8 mouse cellular contexts compared by ENCODE assay signal in genomic region chr11:90167771-90168170, GRCm38 (mm10). TPM values are rescaled to one million over a fixed set of nuclear protein-coding genes. Genes with fewer than 3 reads are reported as not detected.
DNase-seq lines count a peak whose midpoint lies in the region; ATAC-seq and TF ChIP-seq lines count a peak whose summit lies in the region.

No protein-coding gene starts in this region.

- DNase-seq in heart, adult 2 months, result peak; percentile 19 to 36
- no peak for DNase-seq in heart, postnatal 25 days (ENCODE audit: low spot score)
- peak; percentile 42 for DNase-seq in right cerebral cortex, postnatal 4 days
- no peak for DNase-seq in right cerebral cortex, adult 18-20 months
- DNase-seq in embryonic facial prominence, embryonic 11.5 days (ENCODE audit: low spot score), result peak; percentile 56
- no peak for DNase-seq in adrenal gland, adult 18-20 months (ENCODE audit: low spot score in 2 of 2)
- no peak for DNase-seq in layer of hippocampus, adult 18-20 months (ENCODE audit: low spot score in 2 of 2)

- no peak overlapping the region for H3K4me3 ChIP-seq in heart, adult 2 months
- no peak overlapping the region for H3K4me3 ChIP-seq in embryonic facial prominence, embryonic 11.5 days (ENCODE audit: low read depth, low read length)

- no peak overlapping the region for H3K9ac ChIP-seq in heart, adult 2 months (ENCODE audit: low read depth, low read length)
- H3K9ac ChIP-seq in embryonic facial prominence, embryonic 11.5 days (replicated peaks; ENCODE audit: low read length), result no peak overlapping the region

- no peaks in the 10 kb centered on the region for H3K36me3 ChIP-seq in heart, adult 2 months (ENCODE audit: control insufficient read depth, insufficient read depth, low read length)
- H3K36me3 ChIP-seq in embryonic facial prominence, embryonic 11.5 days (replicated peaks; ENCODE audit: control insufficient read depth, insufficient read depth, low read depth, low read length), result no peaks in the 10 kb centered on the region

- H3K4me2 ChIP-seq in embryonic facial prominence, embryonic 11.5 days (ENCODE audit: low read depth, low read length), result no peak overlapping the region

- intact Hi-C loops in heart, adult 2 months (cut with DNase I), result loop anchor here (5.0 kb wide), 2 partner anchors 35 to 65 kb away; no protein-coding TSS in a partner anchor
- intact Hi-C loops in heart, postnatal 25 days (cut with DNase I), result loop anchor here (2.0 to 5.0 kb wide), 2 partner anchors 60 to 129 kb away; no protein-coding TSS in a partner anchor

- WGBS in heart, adult 2 months, result 16% methylated on average over 6 of the region's 6 CpGs
- WGBS in embryonic facial prominence, embryonic 11.5 days, result 32% methylated on average over 6 of the region's 6 CpGs

- H3K9me3 ChIP-seq in embryonic facial prominence, embryonic 11.5 days (replicated peaks; ENCODE audit: control insufficient read depth, low read length), result no peaks in the 10 kb centered on the region

- peak; percentile 82 for TF ChIP-seq CTCF in heart, adult 2 months (IDR thresholded peaks at IDR 0.05)

- no peaks in the 10 kb centered on the region for H3K4me1 ChIP-seq in heart, adult 2 months (ENCODE audit: control insufficient read depth, insufficient read depth, low read length)
- no peaks in the 10 kb centered on the region for H3K4me1 ChIP-seq in embryonic facial prominence, embryonic 11.5 days (ENCODE audit: control insufficient read depth, insufficient read depth, low read length)

- ATAC-seq in embryonic facial prominence, embryonic 11.5 days (replicated peaks; ENCODE audit: insufficient number of reproducible peaks, low FRiP score, low TSS enrichment, low read depth), result no peak
- ATAC-seq in megakaryocyte-erythroid progenitor cell, adult 5-6 weeks (replicated peaks; ENCODE audit: low FRiP score, low TSS enrichment, poor library complexity, severe bottlenecking), result peak; percentile 41; the same call in 1 of the 2 replicates

- no peak for TF ChIP-seq EP300 in heart, adult 2 months (IDR thresholded peaks at IDR 0.05; ENCODE audit: insufficient read depth, low read depth, low read length)

- no peak overlapping the region; the same call in 1 of the 2 replicates for H3K27ac ChIP-seq in heart, adult 2 months
- no peak overlapping the region for H3K27ac ChIP-seq in embryonic facial prominence, embryonic 11.5 days (replicated peaks; ENCODE audit: low read depth, low read length)

- H3K79me2 ChIP-seq in heart, adult 2 months (replicated peaks; ENCODE audit: control insufficient read depth, insufficient read depth, low read length), result no peaks in the 10 kb centered on the region

- no peak for TF ChIP-seq POLR2A in heart, adult 2 months (IDR thresholded peaks at IDR 0.05; ENCODE audit: insufficient read depth, low read depth, low read length)

- no peaks in the 10 kb centered on the region for H3K27me3 ChIP-seq in heart, adult 2 months (ENCODE audit: control insufficient read depth, insufficient read depth, low read length)
- no peaks in the 10 kb centered on the region for H3K27me3 ChIP-seq in embryonic facial prominence, embryonic 11.5 days (ENCODE audit: control insufficient read depth, insufficient read depth, low read length)

RNA-seq across cellular contexts. Expression of gene Gm45716, which starts 19.7 kb away (rescaled TPM):
- 1 to 10 TPM; 7.5 to 8.1 TPM for total RNA-seq in heart, adult 2 months (2021)
- polyA plus RNA-seq in heart, adult 2 months (2012; rRNA removed), result 3.9 and 8.8 TPM in 2 replicates
- total RNA-seq in heart, postnatal 25 days (2021), result 10 to 100 TPM; 13.2 to 14.5 TPM
- 16.9 and 17.1 TPM in 2 replicates for polyA plus RNA-seq in embryonic facial prominence, embryonic 11.5 days (2014; fragmentation: Nextera tagmentation; extraction: Ambion mirVana)
- total RNA-seq in megakaryocyte-erythroid progenitor cell, adult 5-6 weeks (2014; fragmentation: Nextera tagmentation), result 6.6 and 13.7 TPM in 2 replicates
- total RNA-seq in megakaryocyte-erythroid progenitor cell, adult 5-6 weeks (2017), result 11.2 and 12.4 TPM in 2 replicates
- total RNA-seq in adrenal gland, adult 18-20 months (2021), result 10 to 100 TPM in 1 of 2 experiments, 1 to 10 TPM in 1; 1.6 to 13.0 TPM
- 1 to 10 TPM; 5.0 to 7.9 TPM for total RNA-seq in layer of hippocampus, adult 18-20 months (2021)

Comparison
In these comparisons a context has a peak if more than half of its experiments do, and no peak if none do; other contexts are left out.
1. DNase-seq: peak in heart, adult 2 months (2 of 2), right cerebral cortex, postnatal 4 days (single experiment) and embryonic facial prominence, embryonic 11.5 days (single experiment); none in heart, postnatal 25 days (single experiment), right cerebral cortex, adult 18-20 months (single experiment), adrenal gland, adult 18-20 months (0 of 2) and layer of hippocampus, adult 18-20 months (0 of 2).